Mouse (Mus musculus) hindbrain, embryonic 15.5 days (tissue): ENCODE results near the gene Tmem82. TPM values are rescaled to one million over a fixed set of nuclear protein-coding genes. Genes with fewer than 3 reads are reported as not detected.

Source experiments
- ATAC-seq: fragments of 200-750 bp; cut with Nextera tagmentation; 2 replicates; pipeline ENCODE4 v1.8.0; 2017; ENCODE audit warnings: low read depth, moderate number of reproducible peaks, moderate TSS enrichment; ENCODE audit not compliant: low FRiP score
- H3K27ac ChIP-seq: fragments of 300-500 bp; sonication (generic); replicated peaks from 2 replicates; pipeline ENCODE4 v1.5.1; 2015; ENCODE audit warnings: mild to moderate bottlenecking, inconsistent platforms
- H3K27me3 ChIP-seq: fragments of 300-500 bp; sonication (generic); 2 replicates; pipeline ENCODE4 v1.6.1; 2015; ENCODE audit warnings: control low read depth, inconsistent platforms
- H3K36me3 ChIP-seq: fragments of 300-500 bp; sonication (generic); 2 replicates; pipeline ENCODE4 v1.6.1; 2015; ENCODE audit warnings: control low read depth, inconsistent platforms
- H3K4me1 ChIP-seq: fragments of 300-500 bp; sonication (generic); replicated peaks from 2 replicates; pipeline ENCODE4 v1.6.1; 2015; ENCODE audit warnings: control low read depth, inconsistent platforms
- H3K4me2 ChIP-seq: fragments of 300-500 bp; sonication (generic); 2 replicates; pipeline ENCODE4 v1.6.1; 2015; ENCODE audit warnings: moderate library complexity, mild to moderate bottlenecking, inconsistent platforms
- H3K4me3 ChIP-seq: fragments of 300-500 bp; sonication (generic); 2 replicates; pipeline ENCODE4 v1.5.1; 2015; ENCODE audit warnings: mild to moderate bottlenecking, inconsistent platforms
- H3K9ac ChIP-seq: fragments of 300-500 bp; sonication (generic); 2 replicates; pipeline ENCODE4 v1.6.1; 2015; ENCODE audit warnings: inconsistent platforms
- H3K9me3 ChIP-seq: fragments of 300-500 bp; sonication (generic); 2 replicates; pipeline ENCODE4 v1.6.1; 2016; ENCODE audit warnings: control low read depth, inconsistent platforms
- WGBS: fragments of 180-500 bp; shearing (Covaris S2); methylation state at CpG from one replicate; pipeline ENCODE4 v1.1.7; 2015; 5-methylcytosine and 5-hydroxymethylcytosine counted together
- polyA plus RNA-seq: library from polyadenylated mRNA; unstranded; fragments of >200 nt; fragmentation: Nextera tagmentation; extraction: Ambion mirVana; gene quantifications from 2 replicates; pipeline ENCODE4 v1.2.1, GENCODE M21; 2015

The Tmem82 gene
- polyA plus RNA-seq, result 0.36 and 0.58 TPM in 2 replicates

DNA sequence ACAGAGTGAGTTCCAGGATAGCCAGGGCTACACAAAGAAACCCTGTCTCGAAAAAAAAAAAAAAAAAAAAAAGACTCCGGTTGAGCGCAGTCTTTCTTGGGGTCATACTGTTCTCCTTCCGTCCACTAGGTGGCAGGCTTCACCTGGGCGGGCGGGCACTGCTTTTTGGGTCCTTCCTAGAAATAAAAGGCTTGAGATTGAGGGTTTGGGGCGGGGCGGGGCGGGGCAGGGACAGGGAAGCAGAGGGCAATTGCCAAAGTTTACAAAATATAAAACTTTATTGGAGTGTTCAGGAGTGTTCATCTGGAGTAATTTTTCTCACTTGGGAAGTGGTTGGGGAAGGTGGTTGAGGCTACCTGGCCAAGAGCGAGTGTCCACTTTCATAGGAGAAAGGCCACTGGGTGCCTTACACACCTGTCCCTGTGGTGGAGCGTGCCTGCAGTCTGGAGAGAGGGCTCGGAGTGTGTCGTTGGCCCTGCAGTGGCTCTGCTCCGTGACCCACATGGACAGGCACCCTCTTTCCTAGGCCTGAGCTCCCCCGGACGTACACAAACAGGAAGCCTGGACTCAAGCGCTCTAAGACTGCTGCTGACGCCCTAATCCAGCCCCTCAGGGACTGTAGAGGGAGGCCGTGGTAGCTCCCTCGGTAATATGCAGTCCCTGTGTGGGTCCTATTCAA lies at the start of gene Tmem82:
Gene Tmem82, minus strand, starts transcription at position 69 of the 679 bp plus-strand sequence.
- Histone ChIP-seq H3K27ac (no peak within 1 kb of the TSS), H3K4me2 (peak within 1 kb of the TSS; percentile 43), H3K4me3 (no peak within 1 kb of the TSS), H3K9ac (no peak within 1 kb of the TSS), H3K9me3 (no peaks in the 10 kb centered on the region), H3K27me3 (no peaks in the 10 kb centered on the region), H3K36me3 (no peaks in the 10 kb centered on the region), H3K4me1 (peaks cover 8% of the 10 kb centered on the region)
- 37% methylated on average over 19 of the region's 20 CpGs for WGBS
- ATAC-seq, result no peak

GRCm38 (mm10) chr4:141664799-141665198 lies 46.4 kb upstream of the Tmem82 start, which contains the start of gene Plekhm2:
Gene Plekhm2, minus strand, starts transcription at chr4:141664899.
- no peaks in the 10 kb centered on the region for H3K9me3 ChIP-seq
- peaks cover 28% of the 10 kb centered on the region for H3K4me1 ChIP-seq
- peak within 1 kb of the TSS; percentile 83 for H3K27ac ChIP-seq
- peak within 1 kb of the TSS; percentile 85 for H3K4me3 ChIP-seq
- peak within 1 kb of the TSS; percentile 97 for H3K9ac ChIP-seq
- H3K4me2 ChIP-seq, result peak within 1 kb of the TSS; percentile 85
- 75% methylated on average over 8 of the region's 8 CpGs for WGBS
- ATAC-seq, result 0 out of 2 replicates have a peak, but pooled peaks have one; percentile 16
- peaks cover 3% of the 10 kb centered on the region; the same call in 1 of the 2 replicates for H3K36me3 ChIP-seq
- no peaks in the 10 kb centered on the region for H3K27me3 ChIP-seq

DNA sequence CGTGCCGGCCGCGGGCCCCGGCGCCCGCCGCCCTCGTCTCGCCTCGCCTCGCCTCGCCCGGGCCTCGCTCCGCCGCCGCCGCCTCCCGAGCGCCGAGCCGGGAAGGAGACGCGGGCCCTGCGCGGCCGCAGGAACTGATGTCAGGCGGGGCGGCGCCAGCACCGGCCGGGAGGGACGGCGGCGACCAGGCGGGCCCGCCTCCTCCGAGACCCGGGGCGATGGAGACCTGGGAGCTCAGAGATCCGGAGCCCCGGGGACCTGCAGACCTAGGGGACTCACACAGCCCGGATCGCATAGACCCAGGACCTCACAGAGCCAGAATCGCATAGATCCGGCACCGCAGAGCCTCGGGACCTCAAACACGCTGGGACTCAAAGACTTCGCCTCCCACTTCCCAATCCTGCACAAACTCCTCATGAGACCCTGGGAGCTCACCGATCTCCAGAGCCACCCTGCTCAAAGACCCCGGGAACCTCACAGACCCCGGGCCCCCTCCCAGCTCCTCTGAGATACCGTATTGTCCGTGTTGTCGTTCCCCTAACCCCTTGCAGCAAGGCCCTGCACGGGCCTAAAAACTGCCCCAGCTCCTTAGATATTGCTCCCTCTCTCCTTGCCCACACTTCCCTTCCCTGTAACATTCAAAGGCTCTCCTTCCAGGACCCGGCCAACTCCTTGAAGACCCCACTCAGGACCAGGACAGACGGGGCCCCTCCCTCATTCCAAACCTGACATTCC lies 45.7 kb upstream of the Tmem82 start:
- peak overlapping the region; percentile 83 for H3K27ac ChIP-seq

DNA sequence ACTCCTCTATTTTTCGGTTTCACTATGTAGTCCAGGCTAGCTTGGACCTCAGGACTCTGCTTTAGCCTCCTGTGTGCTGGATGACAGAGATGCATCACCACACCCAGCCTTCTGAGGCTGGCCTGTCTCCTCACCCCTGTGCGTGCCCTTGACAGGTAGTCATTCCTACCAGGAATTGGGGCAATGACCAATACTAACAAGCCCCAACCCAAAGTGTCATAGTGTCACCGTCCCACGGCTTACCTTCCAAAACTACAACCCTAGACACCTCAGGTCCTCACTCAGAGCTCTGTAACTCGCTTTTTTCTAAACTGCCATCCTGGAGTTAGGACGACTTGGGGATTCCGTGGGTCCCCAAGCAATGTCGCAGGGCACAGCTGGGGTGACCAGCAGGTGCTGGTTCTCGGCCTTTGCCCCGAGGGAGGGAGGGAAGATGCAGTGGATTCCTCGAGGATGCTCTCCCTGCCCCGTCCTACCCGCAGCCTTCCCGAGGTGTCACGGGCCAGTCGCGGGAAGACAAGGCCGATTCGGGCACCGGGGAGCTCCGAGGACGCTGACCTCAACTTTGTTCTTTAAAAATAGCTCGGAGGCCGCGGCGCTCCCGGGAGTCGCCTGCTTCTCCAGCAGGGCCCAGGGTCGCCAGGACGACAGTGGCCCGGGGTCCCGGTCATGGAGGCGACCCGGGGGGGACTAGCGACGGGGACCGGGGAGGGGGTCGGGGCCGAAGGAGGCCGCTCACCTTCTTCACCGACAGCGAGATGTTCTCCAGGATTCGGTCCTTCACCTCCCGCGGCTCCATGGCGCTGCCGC lies 44.9 kb upstream of the Tmem82 start:
- Histone ChIP-seq H3K36me3 (peaks cover 3% of the 10 kb centered on the region; the same call in 1 of the 2 replicates), H3K27ac (peak overlapping the region; percentile 83), H3K9me3 (no peaks in the 10 kb centered on the region), H3K4me3 (peak overlapping the region; percentile 85), H3K4me2 (peak overlapping the region; percentile 85), H3K4me1 (peaks cover 28% of the 10 kb centered on the region), H3K27me3 (no peaks in the 10 kb centered on the region), H3K9ac (peak overlapping the region; percentile 97)
- ATAC-seq, result 0 out of 2 replicates have a peak, but pooled peaks have one; percentile 23
- WGBS, result 5% methylated on average over 41 of the region's 47 CpGs

More for the DNA sequence above, 45.7 kb upstream of the Tmem82 start:
- H3K9me3 ChIP-seq, result no peaks in the 10 kb centered on the region
- H3K9ac ChIP-seq, result peak overlapping the region; percentile 97
- H3K4me3 ChIP-seq, result peak overlapping the region; percentile 85
- H3K4me2 ChIP-seq, result peak overlapping the region; percentile 85
- under 1% methylated on average over 46 of the region's 60 CpGs for WGBS
- ATAC-seq, result peak; percentile 84
- H3K36me3 ChIP-seq, result peaks cover 3% of the 10 kb centered on the region; the same call in 1 of the 2 replicates
- H3K27me3 ChIP-seq, result no peaks in the 10 kb centered on the region
- H3K4me1 ChIP-seq, result peaks cover 28% of the 10 kb centered on the region

GRCm38 (mm10) chr4:141660884-141661283 lies 42.5 kb upstream of the Tmem82 start:
- H3K27me3 ChIP-seq, result no peaks in the 10 kb centered on the region
- no peak overlapping the region for H3K4me3 ChIP-seq
- H3K9ac ChIP-seq, result no peak overlapping the region
- no peaks in the 10 kb centered on the region for H3K9me3 ChIP-seq
- no peak overlapping the region for H3K27ac ChIP-seq
- H3K4me2 ChIP-seq, result no peak overlapping the region
- peaks cover 10% of the 10 kb centered on the region; the same call in 1 of the 2 replicates for H3K36me3 ChIP-seq
- 79% methylated on average over 11 of the region's 11 CpGs for WGBS
- ATAC-seq, result no peak
- peaks cover 32% of the 10 kb centered on the region for H3K4me1 ChIP-seq

DNA sequence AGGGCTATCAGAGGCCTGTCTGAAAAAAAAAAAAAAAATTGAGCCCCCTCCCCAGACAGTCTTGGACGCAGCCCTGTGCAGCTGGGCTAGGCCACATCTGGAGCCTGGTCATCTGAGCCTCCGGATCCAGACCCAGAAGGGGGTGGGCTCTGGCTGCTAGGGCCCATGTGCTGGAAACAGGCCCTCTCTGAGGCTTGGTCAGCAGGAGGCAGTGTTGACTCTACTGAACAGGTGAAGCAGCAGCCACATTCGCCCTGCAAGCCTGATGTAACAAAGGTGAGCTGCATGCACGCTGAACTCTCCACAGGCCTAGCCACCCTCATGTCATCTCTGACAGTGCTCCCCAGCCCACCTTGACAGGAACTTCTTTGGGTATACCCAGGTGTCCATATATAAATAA lies 41.3 kb upstream of the Tmem82 start:
- Histone ChIP-seq H3K4me2 (no peak overlapping the region), H3K4me3 (no peak overlapping the region), H3K4me1 (peaks cover 26% of the 10 kb centered on the region), H3K27me3 (no peaks in the 10 kb centered on the region), H3K9ac (no peak overlapping the region), H3K9me3 (no peaks in the 10 kb centered on the region), H3K36me3 (peaks cover 10% of the 10 kb centered on the region; the same call in 1 of the 2 replicates), H3K27ac (no peak overlapping the region)
- 54% methylated on average over 4 of the region's 4 CpGs for WGBS
- ATAC-seq, result no peak

DNA sequence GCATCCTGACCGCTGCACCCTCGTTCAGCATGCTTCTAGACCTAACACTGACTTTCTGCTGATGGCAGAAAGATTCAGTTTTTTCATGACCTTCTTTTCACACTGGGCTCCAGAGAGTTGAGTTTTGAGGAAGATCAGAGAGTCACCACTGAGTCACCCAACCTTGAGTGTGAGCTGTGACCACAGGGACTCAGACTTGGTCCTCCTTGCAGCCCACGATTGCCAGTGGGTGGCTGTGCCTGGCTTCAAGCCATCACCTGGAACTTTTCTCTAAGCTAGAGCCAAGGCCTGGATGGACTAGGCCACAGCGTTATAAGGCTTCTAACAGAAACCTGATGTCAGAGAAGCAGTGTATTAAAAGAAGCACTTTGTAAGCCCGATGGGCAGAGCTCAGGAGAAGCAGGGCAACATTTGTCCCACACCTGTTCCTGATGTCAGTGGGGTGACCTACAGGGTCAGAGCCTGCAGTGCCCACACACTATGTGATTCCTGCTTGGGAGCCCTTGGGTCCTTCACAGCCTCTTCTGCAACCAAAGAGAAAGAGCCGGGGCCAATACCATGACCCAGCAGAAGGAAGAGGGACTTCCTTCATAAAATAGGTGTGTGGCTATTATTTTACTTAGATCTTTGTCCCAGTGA lies 40.5 kb upstream of the Tmem82 start:
- Histone ChIP-seq H3K4me3 (no peak overlapping the region), H3K27ac (no peak overlapping the region), H3K9ac (no peak overlapping the region), H3K9me3 (no peaks in the 10 kb centered on the region), H3K4me1 (peaks cover 28% of the 10 kb centered on the region), H3K4me2 (no peak overlapping the region), H3K27me3 (no peaks in the 10 kb centered on the region), H3K36me3 (peaks cover 10% of the 10 kb centered on the region; the same call in 1 of the 2 replicates)
- WGBS, result 92% methylated on average over 6 of the region's 6 CpGs
- no peak for ATAC-seq

- no peak overlapping the region for H3K27ac ChIP-seq
- ATAC-seq, result no peak
These were observed 38.5 kb upstream of the Tmem82 start for GRCm38 (mm10) chr4:141656932-141657331.

DNA sequence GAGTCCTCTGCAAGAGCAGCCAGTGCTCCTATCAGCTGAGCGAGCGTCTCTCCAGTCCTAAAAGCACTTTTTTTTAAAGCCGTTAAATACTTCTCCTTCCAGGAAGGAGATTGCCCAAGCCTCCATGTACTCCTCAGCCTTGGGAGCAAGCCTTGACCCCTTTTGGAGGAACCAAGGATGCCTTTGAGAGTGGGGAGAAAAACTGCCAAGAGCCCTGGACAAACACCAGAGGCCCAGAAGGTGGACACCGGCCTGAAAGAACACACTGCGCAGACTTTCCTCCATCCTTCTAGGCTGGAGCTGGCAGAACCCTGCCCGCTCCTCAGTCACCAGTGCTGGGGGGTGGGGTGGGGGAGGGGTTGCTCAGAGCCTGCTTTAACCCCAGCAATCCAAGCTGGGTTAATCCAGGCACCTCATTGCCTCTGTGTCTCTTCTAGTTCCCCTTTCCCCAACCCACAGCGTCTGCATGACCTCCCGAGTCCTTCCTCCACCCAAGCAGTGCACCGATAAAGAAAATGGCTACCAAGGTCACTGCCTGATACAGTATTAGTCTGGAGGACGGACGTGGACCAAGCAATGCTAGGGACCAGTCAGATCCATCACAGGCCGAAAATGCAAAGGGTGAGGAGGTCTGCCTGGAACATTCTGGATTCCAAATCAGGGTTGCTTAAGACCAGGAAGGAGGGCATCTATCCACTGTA lies 37.6 kb upstream of the Tmem82 start:
- peaks cover 22% of the 10 kb centered on the region; the same call in 1 of the 2 replicates for H3K4me1 ChIP-seq
- no peak overlapping the region for H3K9ac ChIP-seq
- peaks cover 16% of the 10 kb centered on the region for H3K36me3 ChIP-seq
- no peak overlapping the region for H3K4me2 ChIP-seq
- no peak overlapping the region for H3K27ac ChIP-seq
- H3K4me3 ChIP-seq, result no peak overlapping the region
- H3K27me3 ChIP-seq, result no peaks in the 10 kb centered on the region
- 90% methylated on average over 12 of the region's 12 CpGs for WGBS
- H3K9me3 ChIP-seq, result no peaks in the 10 kb centered on the region
- ATAC-seq, result no peak

More at GRCm38 (mm10) chr4:141656932-141657331, 38.5 kb upstream of the Tmem82 start:
- Histone ChIP-seq H3K4me1 (peaks cover 24% of the 10 kb centered on the region; the same call in 1 of the 2 replicates), H3K4me2 (no peak overlapping the region), H3K36me3 (peaks cover 15% of the 10 kb centered on the region), H3K4me3 (no peak overlapping the region), H3K9me3 (no peaks in the 10 kb centered on the region), H3K27me3 (no peaks in the 10 kb centered on the region), H3K9ac (no peak overlapping the region)
- 61% methylated on average over 8 of the region's 8 CpGs for WGBS

GRCm38 (mm10) chr4:141654509-141654908 lies 36.1 kb upstream of the Tmem82 start:
- ATAC-seq, result no peak
- Histone ChIP-seq H3K9me3 (no peaks in the 10 kb centered on the region), H3K4me2 (no peak overlapping the region), H3K9ac (no peak overlapping the region), H3K27ac (peak overlapping the region; percentile 46; the same call in 1 of the 2 replicates), H3K36me3 (peaks cover 13% of the 10 kb centered on the region; the same call in 1 of the 2 replicates), H3K27me3 (no peaks in the 10 kb centered on the region), H3K4me1 (peaks cover 20% of the 10 kb centered on the region), H3K4me3 (no peak overlapping the region)
- 89% methylated on average over 6 of the region's 6 CpGs for WGBS
